Mouse (Mus musculus) kidney, adult 8-10 months (tissue): ENCODE measurements around the gene Gm16181.
A peak's percentile ranks its signal among the peaks of the same experiment; 100 is the strongest.

Experiments used
- DNase-seq, 2 experiments: peaks; one replicate each; pipeline ENCODE4 v3.0.0; 2022

The Gm16181 gene

DNA sequence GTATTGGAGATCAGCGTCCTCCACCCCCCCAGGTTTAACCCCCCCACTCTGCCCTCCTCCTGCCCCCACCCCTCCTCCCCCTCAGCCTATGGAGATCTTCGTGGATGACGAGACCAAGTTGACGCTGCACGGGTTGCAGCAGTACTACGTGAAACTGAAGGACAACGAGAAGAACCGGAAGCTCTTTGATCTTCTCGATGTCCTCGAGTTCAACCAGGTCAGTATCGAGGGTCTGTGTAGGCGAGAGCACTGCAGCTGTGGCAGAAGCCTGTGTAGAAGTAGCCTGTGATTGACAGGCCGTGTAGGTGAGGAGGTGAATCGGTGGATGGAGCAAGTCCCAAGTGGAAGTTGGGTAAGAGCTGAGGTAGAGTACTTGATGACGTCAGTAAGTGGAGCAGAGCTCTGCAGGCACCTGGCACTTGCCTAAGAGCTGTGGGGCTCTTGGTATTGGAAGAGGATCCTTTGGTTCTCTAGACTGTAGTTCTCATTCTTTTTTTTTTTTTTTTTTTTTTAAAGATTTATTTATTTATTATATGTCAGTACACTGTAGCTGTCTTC, 30.6 kb downstream of the Gm16181 start:
- DNase-seq = no peak

DNA sequence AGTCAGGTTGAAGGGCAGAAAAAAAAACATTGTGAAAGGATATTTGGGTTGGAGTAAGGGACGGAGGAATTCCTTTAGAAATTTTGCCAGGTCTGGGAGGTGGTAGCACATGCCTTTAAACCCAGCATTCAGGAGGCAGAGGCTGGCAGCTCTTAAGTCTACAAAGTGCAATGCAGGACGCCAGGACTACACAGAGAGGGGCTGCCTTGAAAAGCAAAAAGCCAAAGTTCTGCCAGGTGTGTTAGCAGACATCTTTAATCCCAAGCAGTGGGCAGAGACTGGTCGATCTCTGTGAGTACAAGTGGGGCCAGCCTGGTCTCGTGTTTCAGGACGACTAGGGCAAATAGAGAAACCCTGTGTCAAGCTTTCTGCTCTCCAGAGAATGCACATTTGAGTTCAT, 31.3 kb downstream of the Gm16181 start:
- no peak for DNase-seq

DNA sequence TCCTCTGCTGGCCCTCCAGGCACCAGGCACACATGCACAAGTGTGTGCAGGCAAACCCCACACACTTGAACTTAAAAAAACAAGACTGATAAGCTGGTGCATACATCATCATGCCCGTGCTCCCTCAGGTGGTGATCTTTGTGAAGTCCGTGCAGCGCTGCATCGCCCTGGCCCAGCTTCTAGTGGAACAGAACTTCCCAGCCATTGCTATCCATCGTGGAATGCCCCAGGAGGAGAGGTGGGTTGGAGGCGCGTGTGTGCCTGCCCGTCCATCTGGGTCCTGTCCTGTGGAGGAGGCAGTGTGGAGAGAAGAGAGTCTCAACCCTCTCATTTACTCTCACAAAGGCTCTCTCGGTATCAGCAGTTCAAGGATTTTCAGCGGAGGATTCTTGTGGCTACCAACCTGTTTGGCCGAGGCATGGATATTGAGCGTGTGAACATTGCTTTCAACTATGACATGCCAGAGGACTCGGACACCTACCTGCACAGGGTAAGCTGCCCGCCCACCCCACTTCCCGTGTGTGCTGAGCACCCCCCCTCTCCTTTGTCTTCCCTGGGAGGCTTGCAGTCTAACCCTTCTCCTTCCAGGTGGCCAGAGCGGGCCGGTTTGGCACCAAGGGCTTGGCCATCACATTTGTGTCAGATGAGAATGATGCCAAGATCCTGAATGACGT, 32.1 kb downstream of the Gm16181 start:
- peak in 1 of 2 experiments; percentile 4 for DNase-seq

DNA sequence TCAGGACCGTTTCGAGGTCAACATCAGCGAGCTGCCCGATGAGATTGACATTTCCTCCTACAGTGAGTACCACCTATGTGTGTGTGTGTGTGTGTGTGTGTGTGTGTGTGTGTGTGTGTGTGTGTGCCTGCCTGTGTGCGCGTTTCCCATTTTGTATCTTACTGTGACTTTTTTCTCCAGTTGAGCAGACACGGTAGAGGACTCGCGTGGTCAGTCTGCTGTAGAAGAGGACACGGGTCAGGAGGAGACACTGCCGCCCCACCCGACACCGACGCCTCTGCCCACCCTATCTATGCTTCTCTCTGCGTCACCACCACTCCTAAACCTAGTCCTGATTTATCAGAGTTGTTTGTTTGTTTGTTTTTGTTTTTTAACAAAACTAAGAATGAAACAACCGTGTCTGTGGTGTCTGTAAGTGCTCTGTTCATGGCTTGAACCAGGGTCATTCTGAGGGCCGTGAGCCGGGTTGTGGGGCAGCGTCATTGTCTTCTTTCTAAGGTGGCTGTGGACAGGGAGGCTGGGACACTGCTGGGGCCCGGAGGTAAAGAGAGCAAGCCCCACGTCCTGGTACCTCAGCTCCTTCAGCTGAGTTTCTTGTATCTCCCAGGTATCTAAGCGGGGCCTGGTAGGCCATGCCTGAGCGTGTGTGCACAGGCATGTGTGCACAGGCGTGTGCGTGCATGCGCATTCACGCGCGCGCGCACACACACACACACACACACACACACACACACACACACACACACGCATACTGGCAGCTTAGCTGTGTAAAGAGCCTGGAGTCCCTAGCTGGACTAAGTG, 32.9 kb downstream of the Gm16181 start:
- DNase-seq = no peak

DNA sequence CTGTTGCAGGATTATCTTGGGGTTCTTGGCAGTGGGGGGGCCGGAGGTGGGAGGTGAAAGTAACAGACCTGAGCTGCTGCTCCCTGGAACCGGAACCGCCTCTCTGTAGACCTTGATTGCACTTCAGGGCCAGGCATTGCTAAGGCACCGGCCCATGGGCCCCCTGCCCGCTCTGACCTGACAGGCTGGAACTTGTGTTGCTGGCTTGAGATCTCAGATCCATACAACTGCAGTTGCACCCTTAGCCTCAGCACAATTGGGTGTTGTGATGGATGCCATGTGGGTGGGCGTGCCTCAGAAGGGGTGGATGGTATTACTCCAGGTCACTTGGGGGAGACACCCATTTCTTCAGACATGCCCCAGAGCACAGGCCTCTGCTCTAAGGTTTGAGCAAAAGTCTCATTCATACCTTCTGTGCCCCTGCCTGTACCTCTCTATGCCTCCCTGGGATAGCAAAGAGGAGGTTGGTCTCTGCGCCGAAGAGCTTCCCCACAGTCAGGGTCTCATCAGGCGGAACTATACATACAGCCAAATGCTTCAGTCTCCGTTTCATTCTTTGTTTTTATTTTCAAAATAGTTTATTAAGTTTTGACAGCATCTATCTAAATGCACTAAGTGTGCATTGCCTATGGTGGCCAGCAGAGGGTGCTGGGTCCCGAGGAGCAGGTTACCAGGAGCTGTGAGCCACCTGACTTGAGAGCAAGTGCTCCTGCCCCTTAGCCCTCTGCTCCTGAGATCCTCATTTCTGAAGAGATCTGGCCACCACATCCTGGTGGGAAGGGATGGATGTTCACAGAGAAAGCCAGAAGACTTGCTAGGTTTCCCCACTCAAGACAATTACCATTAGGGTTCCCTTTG, 33.8 kb downstream of the Gm16181 start:
- DNase-seq = peak; percentile 64 to 78

DNA sequence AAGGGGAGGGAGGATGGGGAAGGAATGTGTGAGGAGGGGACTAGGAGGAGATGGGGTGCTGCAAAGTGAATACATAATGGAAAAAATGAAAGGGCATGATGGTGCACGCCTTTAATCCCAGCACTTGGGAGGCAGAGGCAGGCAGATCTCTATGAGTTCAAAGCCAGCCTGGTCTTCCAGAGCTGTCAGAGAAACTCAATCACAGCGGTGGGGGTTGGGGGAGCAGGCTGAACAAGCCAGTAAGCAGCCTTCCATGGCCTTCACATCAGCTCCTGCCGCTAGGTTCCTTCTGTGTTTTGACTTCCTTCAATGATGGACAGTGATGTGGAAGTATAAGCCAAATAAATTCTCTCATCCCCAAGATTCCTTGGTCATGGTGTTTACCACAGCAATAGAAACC, 34.7 kb downstream of the Gm16181 start:
- DNase-seq = no peak

DNA sequence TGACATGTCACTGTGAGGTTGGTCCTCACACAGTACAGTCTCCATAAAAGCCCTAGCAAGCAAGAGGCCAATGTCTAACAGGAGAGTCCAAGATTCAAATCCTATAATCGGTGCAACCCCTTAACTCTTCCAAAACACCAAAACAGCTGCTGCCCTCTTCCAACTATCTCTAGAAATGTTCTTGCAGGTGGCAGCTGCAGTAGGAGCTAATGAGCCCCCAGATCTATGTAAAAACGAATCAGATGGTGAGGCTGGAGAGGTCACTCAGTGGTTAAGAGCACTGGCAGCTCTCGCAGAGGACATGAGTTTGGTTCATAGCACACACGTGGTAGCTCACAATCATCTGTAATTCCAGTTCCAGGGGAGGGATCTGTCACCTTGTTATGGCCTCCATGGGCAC, 35.1 kb downstream of the Gm16181 start:
- DNase-seq = no peak

DNA sequence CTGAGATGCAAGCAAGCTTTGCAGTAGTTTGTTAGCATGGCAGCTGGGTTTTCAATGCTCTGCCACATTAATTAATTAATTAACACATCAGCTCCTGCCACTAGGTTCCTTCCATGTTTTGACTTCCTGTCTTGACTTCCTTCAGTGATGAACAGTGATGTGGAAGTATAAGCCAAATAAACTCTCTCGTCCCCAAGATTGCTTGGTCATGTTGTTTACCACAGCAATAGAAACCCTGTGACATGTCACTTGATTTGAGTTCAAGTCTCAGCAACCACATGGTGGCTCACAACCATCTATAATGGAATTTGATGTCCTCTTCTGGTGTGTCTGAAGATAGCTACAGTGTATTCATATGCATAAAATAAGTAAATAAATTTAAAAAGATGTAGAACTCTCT, 36.7 kb downstream of the Gm16181 start:
- DNase-seq = no peak

DNA sequence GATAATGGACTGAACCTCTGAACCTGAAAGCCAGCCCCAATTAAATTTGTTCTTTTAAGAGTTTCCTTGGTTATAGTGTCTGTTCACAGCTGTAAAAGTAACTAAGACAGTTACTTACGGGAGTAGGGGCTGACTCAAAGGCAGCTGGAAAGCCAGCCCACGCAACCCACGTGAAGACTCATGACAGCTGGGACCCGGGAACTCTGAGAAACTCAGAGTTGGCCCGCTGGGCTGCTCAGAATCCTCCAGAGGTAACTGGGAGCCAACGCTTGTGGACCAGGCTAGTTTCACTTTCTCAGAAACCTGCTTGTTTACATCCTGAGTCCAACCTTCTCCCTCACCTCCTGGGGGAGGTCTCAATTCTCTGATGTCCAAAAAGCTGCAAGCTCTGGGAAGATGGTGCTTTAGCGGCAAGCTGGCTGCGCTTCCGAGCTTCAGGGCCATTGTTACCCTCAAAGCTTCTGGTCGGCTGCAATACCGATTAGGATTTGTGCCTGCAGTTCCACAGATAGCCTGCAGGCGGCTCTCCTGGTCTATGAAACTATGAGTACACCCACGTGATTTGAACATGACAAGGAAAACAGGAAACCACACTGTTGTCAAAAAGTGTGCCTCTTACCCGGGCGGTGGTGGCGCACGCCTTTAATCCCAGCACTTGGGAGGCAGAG, 37.3 kb downstream of the Gm16181 start:
- DNase-seq = peak; percentile 95 to 99

DNA sequence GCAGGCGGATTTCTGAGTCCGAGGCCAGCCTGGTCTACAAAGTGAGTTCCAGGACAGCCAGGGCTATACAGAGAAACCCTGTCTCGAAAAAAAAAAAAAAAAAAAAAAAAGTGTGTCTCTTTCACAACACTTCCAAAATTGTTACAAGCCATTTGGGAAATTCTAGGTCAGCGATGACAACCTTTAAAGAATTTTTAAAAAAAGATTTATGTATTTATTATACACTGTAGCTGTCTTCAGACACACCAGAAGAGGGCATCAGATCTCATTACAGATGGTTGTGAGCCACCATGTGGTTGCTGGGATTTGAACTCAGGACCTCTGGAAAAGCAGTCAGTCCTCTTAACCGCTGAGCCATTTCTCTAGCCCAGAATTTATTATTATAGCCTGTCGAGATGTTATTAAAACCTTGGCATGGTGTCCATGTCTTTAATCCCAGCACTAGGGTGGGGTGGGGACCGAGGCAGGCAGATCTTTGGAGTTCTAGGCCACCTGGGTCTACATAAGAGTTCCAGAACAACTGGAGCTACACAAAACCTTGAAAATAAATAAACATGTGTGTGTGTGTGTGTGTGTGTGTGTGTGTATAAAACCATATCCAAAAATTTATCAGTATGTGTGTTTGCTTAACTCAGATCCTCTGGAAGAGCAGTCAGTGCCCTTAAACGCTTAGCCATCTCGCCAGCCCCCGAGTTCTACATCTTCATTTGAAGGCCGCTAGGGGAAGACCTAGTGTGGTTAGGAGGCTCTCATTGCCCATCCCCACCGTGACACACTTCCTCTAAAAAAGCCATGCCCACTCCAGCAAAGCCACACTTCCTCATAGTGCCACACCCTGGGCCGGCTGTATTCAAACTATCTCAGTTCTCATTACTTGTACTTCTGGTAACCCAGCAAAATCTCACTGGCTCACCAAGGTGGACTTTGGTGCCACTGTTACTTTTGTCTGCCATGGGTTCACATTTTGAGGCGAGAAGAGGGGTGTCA, 38.2 kb downstream of the Gm16181 start:
- peak; percentile 60 to 70 for DNase-seq

DNA sequence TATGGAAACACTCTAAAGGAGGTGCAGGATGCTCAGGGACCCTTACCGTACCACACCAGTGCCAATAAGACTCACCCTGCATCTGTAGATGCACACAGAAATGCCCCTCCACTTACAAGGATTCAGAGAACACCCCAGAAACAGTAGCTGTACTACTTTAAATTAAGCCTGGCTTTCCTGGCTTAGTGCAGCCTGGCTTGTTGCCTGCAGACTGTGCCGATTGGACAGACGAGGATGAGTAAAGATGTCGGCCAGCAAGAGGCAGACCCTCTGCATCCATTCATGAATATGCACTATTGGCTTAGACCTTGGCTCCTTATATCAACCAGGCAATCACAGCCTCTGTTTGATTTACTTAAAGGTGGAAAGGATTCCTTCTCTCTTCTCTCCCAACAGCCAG, 39.0 kb downstream of the Gm16181 start:
- DNase-seq = no peak

DNA sequence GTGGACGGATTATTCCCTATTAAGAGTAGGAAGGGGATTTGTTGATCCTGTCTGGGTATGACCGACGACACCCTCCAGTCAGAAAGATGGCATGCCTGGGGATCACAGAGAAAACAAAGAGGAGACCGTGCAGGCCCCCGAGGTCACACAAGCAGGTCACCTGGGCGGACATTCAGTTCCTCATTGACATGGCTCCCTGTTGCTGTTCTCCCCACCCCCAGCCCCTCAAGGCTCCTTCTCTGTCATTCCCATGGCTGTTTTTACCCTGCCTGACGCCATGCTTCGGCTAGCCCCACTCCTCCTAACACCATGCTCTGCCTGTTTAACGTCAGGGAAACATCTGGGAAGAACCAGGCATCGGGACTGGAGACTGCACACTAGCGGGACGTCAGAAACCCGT, 41.0 kb downstream of the Gm16181 start:
- no peak for DNase-seq

DNA sequence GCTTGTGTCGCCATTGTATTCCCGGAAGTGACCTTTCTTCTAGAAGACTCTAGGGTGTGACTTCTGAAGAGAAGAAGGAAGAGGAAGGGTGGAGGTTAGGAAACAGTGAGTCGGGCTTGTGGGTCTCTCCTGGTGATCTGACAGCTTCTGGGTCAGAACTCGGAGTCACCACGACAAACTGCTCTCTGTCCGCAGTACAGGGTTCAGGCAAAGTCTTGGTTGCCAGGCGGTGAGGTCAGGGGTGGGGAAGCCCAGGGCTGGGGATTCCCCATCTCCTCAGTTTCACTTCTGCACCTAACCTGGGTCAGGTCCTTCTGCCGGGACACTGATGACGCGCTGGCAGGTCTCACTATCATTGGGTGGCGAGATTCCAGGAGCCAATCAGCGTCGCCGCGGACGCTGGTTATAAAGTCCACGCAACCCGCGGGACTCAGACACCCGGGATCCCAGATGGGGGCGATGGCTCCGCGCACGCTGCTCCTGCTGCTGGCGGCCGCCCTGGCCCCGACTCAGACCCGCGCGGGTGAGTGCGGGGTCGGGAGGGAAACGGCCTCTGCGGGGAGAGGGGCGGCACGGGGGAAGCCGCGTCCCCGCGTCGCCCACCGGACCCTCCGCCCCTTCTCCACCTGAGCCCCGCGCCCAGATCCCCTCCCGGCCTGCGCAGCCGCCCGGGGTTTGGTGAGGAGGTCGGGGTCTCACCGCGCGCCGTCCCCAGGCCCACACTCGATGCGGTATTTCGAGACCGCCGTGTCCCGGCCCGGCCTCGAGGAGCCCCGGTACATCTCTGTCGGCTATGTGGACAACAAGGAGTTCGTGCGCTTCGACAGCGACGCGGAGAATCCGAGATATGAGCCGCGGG, 42.3 kb downstream of the Gm16181 start, which contains the start of gene H2-D1:
H2-D1 (plus strand) TSS at position 67 of the 859 bp plus-strand sequence.
- peak; percentile 96 to 98 for DNase-seq

DNA sequence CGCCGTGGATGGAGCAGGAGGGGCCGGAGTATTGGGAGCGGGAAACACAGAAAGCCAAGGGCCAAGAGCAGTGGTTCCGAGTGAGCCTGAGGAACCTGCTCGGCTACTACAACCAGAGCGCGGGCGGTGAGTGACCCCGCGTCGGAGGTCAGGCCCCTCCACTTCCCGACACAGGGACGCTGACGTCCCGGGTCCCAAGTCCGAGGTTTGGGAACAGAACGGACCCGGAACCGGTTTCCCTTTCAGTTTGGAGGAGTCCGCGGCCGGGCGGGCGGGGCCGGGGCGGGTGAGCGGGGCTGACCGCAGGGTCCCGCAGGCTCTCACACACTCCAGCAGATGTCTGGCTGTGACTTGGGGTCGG, 42.9 kb downstream of the Gm16181 start:
- no peak for DNase-seq

DNA sequence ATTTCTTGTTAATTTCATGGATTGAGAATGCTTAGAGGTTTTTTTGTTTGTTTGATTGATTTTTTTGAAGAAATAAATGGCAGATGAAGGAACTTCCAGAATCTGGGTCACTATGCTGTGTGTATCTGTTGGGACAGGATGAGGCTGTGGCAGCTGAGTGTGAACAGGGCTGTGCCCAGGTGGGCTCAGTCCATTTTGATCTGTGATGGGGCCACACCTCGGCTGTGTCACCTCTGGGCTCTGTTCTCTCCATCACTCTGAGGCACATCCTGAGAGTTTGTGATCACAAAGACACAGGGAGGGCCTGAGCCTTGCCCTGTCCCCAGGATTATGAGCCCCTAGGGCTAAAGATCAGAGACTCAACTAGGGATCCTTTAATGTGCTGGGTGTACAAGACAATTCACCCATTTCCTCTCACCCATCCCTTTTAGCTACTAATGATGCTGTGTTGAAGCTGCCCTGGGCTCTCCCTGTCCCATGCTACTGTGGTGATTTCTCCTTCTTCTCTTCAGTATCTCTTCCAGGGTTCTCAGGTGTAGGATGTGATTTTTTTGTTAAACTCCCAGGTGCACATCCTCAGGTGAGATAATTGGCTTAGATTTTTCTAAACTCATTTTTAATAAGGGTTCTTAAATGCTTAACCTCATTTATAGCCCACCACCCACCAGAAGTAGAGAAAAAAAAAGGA, 46.9 kb downstream of the Gm16181 start:
- no peak for DNase-seq

DNA sequence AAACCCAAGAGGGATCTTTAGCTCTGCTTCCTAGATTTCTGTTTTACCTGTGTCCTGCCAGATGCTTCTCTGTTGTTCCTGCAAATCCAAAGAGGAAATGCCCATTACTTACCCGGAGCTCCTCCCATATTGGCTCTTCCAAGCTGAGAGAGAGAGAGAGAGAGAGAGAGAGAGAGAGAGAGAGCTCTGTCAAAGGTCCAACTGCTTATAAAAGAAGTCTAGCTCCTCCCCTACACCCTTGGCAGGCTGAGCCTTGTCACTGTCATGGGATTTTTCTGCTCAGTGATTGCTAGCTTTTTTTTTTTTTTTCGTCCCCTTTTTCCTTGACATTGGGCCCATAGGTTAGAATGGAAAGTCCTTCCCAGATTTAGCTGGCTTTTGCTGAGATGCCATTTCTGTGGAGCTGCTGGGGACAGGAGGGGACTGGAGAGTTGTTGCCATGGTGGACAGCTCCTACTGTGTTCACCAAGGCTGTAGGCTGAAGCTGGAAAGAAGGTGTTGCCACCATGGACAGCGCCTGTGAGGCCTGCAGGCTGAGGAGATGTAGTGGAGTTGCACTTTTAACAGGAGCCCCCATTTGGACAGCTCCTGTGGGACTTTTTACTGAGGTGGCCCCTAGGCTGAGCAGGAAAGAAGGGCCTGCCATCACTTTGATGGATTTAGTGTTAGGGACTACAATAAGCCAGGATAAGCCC, 49.2 kb downstream of the Gm16181 start:
- no peak for DNase-seq

DNA sequence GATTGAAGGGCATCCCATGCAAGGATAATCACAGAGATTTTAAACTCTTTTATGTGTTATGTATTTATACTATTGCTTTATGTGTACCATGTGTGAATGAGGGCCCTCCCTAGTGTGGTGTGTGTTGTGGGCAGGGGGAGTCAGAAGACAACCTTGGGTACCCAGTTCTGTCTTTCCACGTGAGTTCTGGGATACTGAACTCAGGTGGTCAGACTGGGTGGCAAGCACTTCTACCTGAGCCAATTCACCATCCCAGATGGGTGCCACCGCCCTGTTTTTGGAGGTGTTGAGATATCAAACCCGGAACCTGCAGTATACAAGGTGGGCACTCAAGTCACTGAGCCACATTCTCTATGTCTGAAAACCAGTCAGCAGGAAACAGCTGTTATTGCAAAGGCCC, 51.6 kb downstream of the Gm16181 start:
- DNase-seq = no peak
